Mouse (Mus musculus) hindbrain, embryonic 11.5 days (tissue): ENCODE measurements around the gene Pld6. TPM values are rescaled to one million over a fixed set of nuclear protein-coding genes. Genes with fewer than 3 reads are reported as not detected.
A peak's percentile ranks its signal among the peaks of the same experiment; 100 is the strongest.

ENCODE experiments used
- ATAC-seq: fragments of 200-750 bp; cut with Nextera tagmentation; 2 replicates; pipeline ENCODE4 v1.8.0; 2017; ENCODE audit warnings: mild to moderate bottlenecking, moderate TSS enrichment, moderate library complexity; ENCODE audit not compliant: low FRiP score
- DNase-seq: peaks from one replicate; pipeline ENCODE4 v3.0.0-alpha.2; 2015; ENCODE audit warnings: low spot score
- H3K27ac ChIP-seq: fragments of 300-500 bp; sonication (generic); 2 replicates; pipeline ENCODE4 v1.5.1; 2014; ENCODE audit warnings: mild to moderate bottlenecking, low read depth, low read length
- H3K27me3 ChIP-seq: fragments of 300-500 bp; sonication (generic); 2 replicates; pipeline ENCODE4 v1.6.1; 2014; ENCODE audit warnings: mild to moderate bottlenecking, low read length, moderate library complexity, mixed read lengths; ENCODE audit not compliant: control insufficient read depth, insufficient read depth
- H3K36me3 ChIP-seq: fragments of 300-500 bp; sonication (generic); 2 replicates; pipeline ENCODE4 v1.6.1; 2014; ENCODE audit warnings: mild to moderate bottlenecking, low read length, moderate library complexity, mixed read lengths; ENCODE audit not compliant: control insufficient read depth, insufficient read depth
- H3K4me1 ChIP-seq: fragments of 300-500 bp; sonication (generic); replicated peaks from 2 replicates; pipeline ENCODE4 v1.6.1; 2014; ENCODE audit warnings: low read length, mixed read lengths; ENCODE audit not compliant: control insufficient read depth, insufficient read depth
- H3K4me2 ChIP-seq: fragments of 300-500 bp; sonication (generic); replicated peaks from 2 replicates; pipeline ENCODE4 v1.6.1; 2014; ENCODE audit warnings: mild to moderate bottlenecking, low read depth, low read length
- H3K4me3 ChIP-seq: fragments of 300-500 bp; sonication (generic); 2 replicates; pipeline ENCODE4 v1.5.1; 2014; ENCODE audit warnings: low read depth, low read length
- H3K9ac ChIP-seq: fragments of 300-500 bp; sonication (generic); 2 replicates; pipeline ENCODE4 v1.6.1; 2014; ENCODE audit warnings: low read depth, low read length
- H3K9me3 ChIP-seq: fragments of 300-500 bp; sonication (generic); 2 replicates; pipeline ENCODE4 v1.6.1; 2016; ENCODE audit warnings: low read length; ENCODE audit not compliant: control insufficient read depth
- WGBS: fragments of 180-500 bp; shearing (Covaris S2); extraction: QIAGEN DNeasy Blood & Tissue Kit; methylation state at CpG from one replicate; pipeline ENCODE4 v1.1.7; 2014; 5-methylcytosine and 5-hydroxymethylcytosine counted together
- polyA plus RNA-seq: library from polyadenylated mRNA; unstranded; fragments of >200 nt; fragmentation: Nextera tagmentation; extraction: Ambion mirVana; gene quantifications from 2 replicates; pipeline ENCODE4 v1.2.1, GENCODE M21; 2014

Gene Pld6
- polyA plus RNA-seq, 1 experiment from 2014 or later, result 0.31 TPM

- Histone ChIP-seq H3K4me2 (peak overlapping the region; percentile 70), H3K27me3 (no peaks in the 10 kb centered on the region), H3K9me3 (no peaks in the 10 kb centered on the region), H3K27ac (peak overlapping the region; percentile 95; the same call in 1 of the 2 replicates), H3K4me3 (peak overlapping the region; percentile 75), H3K4me1 (peaks cover 5% of the 10 kb centered on the region; the same call in 1 of the 2 replicates), H3K36me3 (no peaks in the 10 kb centered on the region), H3K9ac (peak overlapping the region; percentile 97)
- ATAC-seq (0 out of 2 replicates have a peak, but pooled peaks have one; percentile 14), DNase-seq (no peak)
- 67% methylated on average over 14 of the region's 14 CpGs for WGBS
Observed at GRCm38 (mm10) chr11:59810480-59811158, 23.2 kb upstream of the Pld6 start.

- Histone ChIP-seq H3K36me3 (no peaks in the 10 kb centered on the region), H3K4me1 (peaks cover 5% of the 10 kb centered on the region; the same call in 1 of the 2 replicates), H3K27ac (peak within 1 kb of the TSS; percentile 95), H3K9me3 (no peaks in the 10 kb centered on the region), H3K9ac (peak within 1 kb of the TSS; percentile 97), H3K4me3 (peak within 1 kb of the TSS; percentile 75), H3K4me2 (peak within 1 kb of the TSS; percentile 70), H3K27me3 (no peaks in the 10 kb centered on the region)
- ATAC-seq (peak; percentile 96), DNase-seq (peak; percentile 89)
- WGBS, result 0% methylated on average over 52 of the region's 52 CpGs
Observed at GRCm38 (mm10) chr11:59809670-59810474, 22.4 kb upstream of the Pld6 start, which contains the start of gene Flcn. Gene Flcn (minus strand): TSS chr11:59810016.

- H3K9ac ChIP-seq, result peak overlapping the region; percentile 97
- H3K36me3 ChIP-seq, result no peaks in the 10 kb centered on the region
- no peaks in the 10 kb centered on the region for H3K27me3 ChIP-seq
- H3K4me1 ChIP-seq, result peaks cover 5% of the 10 kb centered on the region; the same call in 1 of the 2 replicates
- DNase-seq (no peak), ATAC-seq (peak; percentile 41; the same call in 1 of the 2 replicates)
- peak overlapping the region; percentile 75 for H3K4me3 ChIP-seq
- peak overlapping the region; percentile 95 for H3K27ac ChIP-seq
- H3K4me2 ChIP-seq, result peak overlapping the region; percentile 70
- H3K9me3 ChIP-seq, result no peaks in the 10 kb centered on the region
- 2% methylated on average over 15 of the region's 15 CpGs for WGBS
Observed at GRCm38 (mm10) chr11:59809071-59809669, 21.7 kb upstream of the Pld6 start.

GRCm38 (mm10) chr11:59808170-59808960 is 20.9 kb upstream of the Pld6 start:
- no peak for ATAC-seq
- Histone ChIP-seq H3K9ac (peak overlapping the region; percentile 97; the same call in 1 of the 2 replicates), H3K4me2 (peak overlapping the region; percentile 70), H3K27me3 (no peaks in the 10 kb centered on the region), H3K4me1 (peaks cover 5% of the 10 kb centered on the region; the same call in 1 of the 2 replicates), H3K36me3 (peaks cover 2% of the 10 kb centered on the region; the same call in 1 of the 2 replicates), H3K9me3 (no peaks in the 10 kb centered on the region), H3K27ac (no peak overlapping the region), H3K4me3 (peak overlapping the region; percentile 75)
- DNase-seq, result no peak
- whole genome bisulfite sequencing, result 73% methylated on average over 14 of the region's 14 CpGs

GRCm38 (mm10) chr11:59805656-59806055 is 18.2 kb upstream of the Pld6 start:
- H3K9ac ChIP-seq, result no peak overlapping the region
- H3K4me3 ChIP-seq, result no peak overlapping the region
- H3K4me1 ChIP-seq, result peaks cover 5% of the 10 kb centered on the region; the same call in 1 of the 2 replicates
- WGBS, result 98% methylated on average over 2 of the region's 2 CpGs
- no peak overlapping the region for H3K27ac ChIP-seq
- H3K36me3 ChIP-seq, result peaks cover 13% of the 10 kb centered on the region
- H3K4me2 ChIP-seq, result no peak overlapping the region
- no peak for DNase-seq
- ATAC-seq, result no peak
- no peaks in the 10 kb centered on the region for H3K9me3 ChIP-seq
- no peaks in the 10 kb centered on the region for H3K27me3 ChIP-seq

- Histone ChIP-seq H3K9ac (no peak overlapping the region), H3K4me3 (no peak overlapping the region), H3K27me3 (no peaks in the 10 kb centered on the region), H3K9me3 (no peaks in the 10 kb centered on the region), H3K4me1 (peaks cover 5% of the 10 kb centered on the region; the same call in 1 of the 2 replicates), H3K4me2 (no peak overlapping the region), H3K27ac (no peak overlapping the region), H3K36me3 (peaks cover 17% of the 10 kb centered on the region)
- no peak for ATAC-seq
- no peak for DNase-seq
- WGBS, result 87% methylated on average over 1 of the region's 1 CpGs
Observed at GRCm38 (mm10) chr11:59805256-59805655, 17.8 kb upstream of the Pld6 start.

GRCm38 (mm10) chr11:59804409-59805110 is 17.1 kb upstream of the Pld6 start:
- H3K9me3 ChIP-seq, result no peaks in the 10 kb centered on the region
- ATAC-seq (no peak), DNase-seq (no peak)
- no peak overlapping the region for H3K27ac ChIP-seq
- no peak overlapping the region for H3K9ac ChIP-seq
- no peaks in the 10 kb centered on the region for H3K27me3 ChIP-seq
- peaks cover 18% of the 10 kb centered on the region for H3K36me3 ChIP-seq
- 91% methylated on average over 22 of the region's 22 CpGs for WGBS
- no peak overlapping the region for H3K4me3 ChIP-seq
- no peak overlapping the region for H3K4me2 ChIP-seq
- peaks cover 5% of the 10 kb centered on the region; the same call in 1 of the 2 replicates for H3K4me1 ChIP-seq
